Mouse (Mus musculus): ENCODE data around the gene Apol7a. TPM values are rescaled to one million over a fixed set of nuclear protein-coding genes. Genes with fewer than 3 reads are reported as not detected.

Apol7a gene
- polyA plus RNA-seq, 1 experiment from 2014 or later = not detected

DNA sequence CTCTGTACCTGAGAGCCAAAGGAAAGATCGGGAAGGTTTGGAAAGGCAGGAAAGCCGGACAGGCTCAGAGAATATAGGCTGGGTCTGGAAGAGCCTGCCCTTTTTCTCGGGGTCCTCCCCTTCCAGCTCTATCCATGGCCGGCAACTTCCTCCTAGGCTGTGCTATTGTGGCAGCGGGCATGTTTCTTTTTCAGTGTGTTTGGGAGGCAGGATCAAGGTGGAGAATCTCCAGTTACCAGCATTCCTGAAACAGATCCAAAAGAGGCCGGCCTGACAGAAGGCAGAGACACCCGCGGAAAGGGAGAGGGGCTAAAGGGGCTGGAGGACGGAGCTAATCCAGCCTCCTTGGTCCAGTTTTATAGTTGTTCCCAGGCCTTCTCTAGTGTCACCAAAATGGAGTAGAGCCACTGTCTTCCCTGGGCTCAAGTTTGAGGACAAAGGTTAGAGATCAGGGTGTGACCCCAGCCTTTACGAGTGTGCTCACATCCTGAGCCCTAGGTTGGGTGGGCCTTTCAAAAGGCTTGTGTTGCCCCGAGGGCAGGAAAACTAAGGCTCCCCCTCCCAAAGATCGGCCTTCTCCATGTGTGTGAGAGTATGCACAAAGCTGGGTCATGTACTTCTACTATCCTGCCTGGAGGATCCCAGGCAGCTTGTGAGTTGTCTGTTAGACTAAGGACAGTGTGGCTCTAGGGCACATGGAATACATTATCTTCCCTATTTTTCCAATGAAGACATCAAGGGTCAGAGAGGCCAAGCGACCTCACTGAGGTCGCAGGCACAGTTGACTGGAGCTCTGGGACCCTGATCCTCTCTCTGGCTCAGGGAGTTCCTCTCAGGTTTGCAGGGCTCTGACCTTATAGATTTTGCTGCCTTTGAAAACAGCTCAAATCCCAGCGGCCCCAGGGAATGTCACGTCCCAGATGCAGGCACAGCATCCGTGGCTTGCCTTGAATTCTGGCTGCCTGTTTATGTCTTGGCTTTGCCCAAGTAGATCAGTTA lies 54.5 kb downstream of the Apol7a start:
- Histone ChIP-seq H3K27me3 (no peaks in the 10 kb centered on the region), H3K9ac (replicated peaks) (peak overlapping the region; percentile 51), H3K27ac (peak overlapping the region; percentile 85), H3K9me3 (no peaks in the 10 kb centered on the region), H3K4me1 (replicated peaks) (peaks cover 26% of the 10 kb centered on the region), H3K4me2 (peak overlapping the region; percentile 54), H3K4me3 (replicated peaks) (0 out of 2 replicates have a peak overlapping the region, but pooled peaks have one; percentile 24), H3K36me3 (no peaks in the 10 kb centered on the region)
- WGBS = 21% methylated on average over 17 of the region's 17 CpGs
- ATAC-seq (ENCODE audit: insufficient number of reproducible peaks, insufficient read depth, low FRiP score, low TSS enrichment, low read depth) = no peak

- peak overlapping the region; percentile 85 for H3K27ac ChIP-seq
These were observed 55.3 kb downstream of the Apol7a start for GRCm38 (mm10) chr15:77343527-77344091.

GRCm38 (mm10) chr15:77342962-77343526 lies 55.9 kb downstream of the Apol7a start:
- Histone ChIP-seq H3K4me2 (peak overlapping the region; percentile 54), H3K27ac (peak overlapping the region; percentile 85), H3K36me3 (no peaks in the 10 kb centered on the region), H3K4me3 (replicated peaks) (peak overlapping the region; percentile 24), H3K9me3 (no peaks in the 10 kb centered on the region), H3K27me3 (no peaks in the 10 kb centered on the region), H3K9ac (replicated peaks) (peak overlapping the region; percentile 51; the same call in 1 of the 2 replicates), H3K4me1 (replicated peaks) (peaks cover 33% of the 10 kb centered on the region)
- 36% methylated on average over 18 of the region's 18 CpGs for WGBS
- ATAC-seq (ENCODE audit: insufficient number of reproducible peaks, insufficient read depth, low FRiP score, low TSS enrichment, low read depth) = no peak

More at GRCm38 (mm10) chr15:77343527-77344091, 55.3 kb downstream of the Apol7a start:
- no peaks in the 10 kb centered on the region for H3K27me3 ChIP-seq
- peak; percentile 76; the same call in 1 of the 2 replicates for ATAC-seq (ENCODE audit: insufficient number of reproducible peaks, insufficient read depth, low FRiP score, low TSS enrichment, low read depth)
- 8% methylated on average over 13 of the region's 13 CpGs for WGBS
- H3K4me2 ChIP-seq = peak overlapping the region; percentile 54
- H3K9me3 ChIP-seq = no peaks in the 10 kb centered on the region
- H3K4me1 ChIP-seq (replicated peaks) = peaks cover 28% of the 10 kb centered on the region
- peak overlapping the region; percentile 24 for H3K4me3 ChIP-seq (replicated peaks)
- H3K9ac ChIP-seq (replicated peaks) = peak overlapping the region; percentile 51
- no peaks in the 10 kb centered on the region for H3K36me3 ChIP-seq

DNA sequence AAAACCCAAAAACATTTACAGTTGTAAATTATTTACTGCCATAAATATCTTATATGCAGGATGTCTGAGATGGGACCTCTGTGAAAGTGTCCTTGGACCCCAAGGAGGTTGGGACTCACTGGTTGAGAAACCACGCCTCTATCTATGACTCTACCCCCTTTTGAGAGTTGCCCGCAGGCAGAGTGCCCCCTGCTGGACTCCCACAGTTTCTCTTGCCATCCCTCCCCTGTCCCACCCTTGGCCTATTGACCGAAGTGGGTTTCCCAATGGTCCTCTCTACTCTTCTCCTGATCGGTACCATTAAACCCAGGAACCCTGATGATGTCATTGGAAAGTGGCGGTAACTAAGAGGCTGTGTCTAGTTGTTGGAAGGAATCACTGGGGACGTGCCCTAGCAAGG lies 56.9 kb downstream of the Apol7a start:
- no peaks in the 10 kb centered on the region for H3K36me3 ChIP-seq
- peaks cover 35% of the 10 kb centered on the region for H3K4me1 ChIP-seq (replicated peaks)
- H3K27ac ChIP-seq = no peak overlapping the region
- H3K9me3 ChIP-seq = no peaks in the 10 kb centered on the region
- no peaks in the 10 kb centered on the region for H3K27me3 ChIP-seq
- H3K9ac ChIP-seq (replicated peaks) = no peak overlapping the region
- H3K4me2 ChIP-seq = no peak overlapping the region
- WGBS = 91% methylated on average over 6 of the region's 6 CpGs
- no peak for ATAC-seq (ENCODE audit: insufficient number of reproducible peaks, insufficient read depth, low FRiP score, low TSS enrichment, low read depth)
- H3K4me3 ChIP-seq (replicated peaks) = no peak overlapping the region

DNA sequence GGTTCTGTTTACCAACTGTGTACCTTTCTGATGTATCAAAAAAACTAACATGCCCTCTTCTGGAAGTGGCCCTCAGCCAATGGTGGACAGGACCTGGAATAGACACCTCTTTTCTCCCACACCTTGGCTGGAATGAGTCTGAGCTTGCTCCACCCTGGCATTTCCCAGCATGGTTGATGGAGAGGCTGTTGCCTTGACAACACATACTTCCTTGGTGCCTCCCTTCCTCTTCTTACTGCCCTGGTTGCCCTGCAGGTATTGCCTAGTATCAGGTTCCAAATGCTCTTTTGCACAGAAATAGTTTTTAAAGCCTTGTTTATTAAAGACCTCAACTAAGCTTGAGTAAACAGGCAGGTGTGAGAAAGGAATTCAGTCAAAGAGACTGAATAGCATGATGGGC lies 58.3 kb downstream of the Apol7a start:
- Histone ChIP-seq H3K9ac (replicated peaks) (no peak overlapping the region), H3K4me3 (replicated peaks) (no peak overlapping the region), H3K4me2 (no peak overlapping the region), H3K36me3 (no peaks in the 10 kb centered on the region), H3K4me1 (replicated peaks) (peaks cover 45% of the 10 kb centered on the region), H3K9me3 (no peaks in the 10 kb centered on the region), H3K27me3 (no peaks in the 10 kb centered on the region), H3K27ac (no peak overlapping the region)
- no peak for ATAC-seq (ENCODE audit: insufficient number of reproducible peaks, insufficient read depth, low FRiP score, low TSS enrichment, low read depth)

DNA sequence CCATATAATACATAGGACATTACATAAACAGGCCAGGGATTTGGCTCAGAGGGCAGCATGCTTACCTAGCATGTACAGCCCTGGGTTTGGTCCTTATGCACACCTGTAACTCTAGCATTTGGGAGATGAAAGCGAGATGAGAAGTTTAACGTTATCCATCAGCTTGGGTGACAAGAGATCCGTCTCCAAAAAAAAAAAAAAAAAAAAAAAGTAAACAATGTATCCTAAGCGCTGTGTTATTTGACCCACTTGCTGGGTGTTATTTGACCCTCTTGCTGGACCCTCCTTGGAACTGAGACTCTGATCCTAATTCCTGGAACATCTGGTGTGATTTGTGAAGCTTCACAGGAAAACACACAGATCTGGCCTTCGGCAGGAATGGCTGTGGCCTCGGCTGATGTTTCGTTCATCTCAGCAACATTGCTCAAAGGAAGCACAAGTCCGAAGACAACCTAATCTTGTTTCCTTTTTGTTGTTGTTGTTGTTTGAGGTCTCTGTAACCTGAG lies 59.9 kb downstream of the Apol7a start:
- no peak for ATAC-seq (ENCODE audit: insufficient number of reproducible peaks, insufficient read depth, low FRiP score, low TSS enrichment, low read depth)
- Histone ChIP-seq H3K27me3 (no peaks in the 10 kb centered on the region), H3K36me3 (no peaks in the 10 kb centered on the region), H3K27ac (no peak overlapping the region), H3K4me3 (replicated peaks) (no peak overlapping the region), H3K4me2 (no peak overlapping the region), H3K4me1 (replicated peaks) (peaks cover 37% of the 10 kb centered on the region), H3K9ac (replicated peaks) (no peak overlapping the region), H3K9me3 (no peaks in the 10 kb centered on the region)
- WGBS = 49% methylated on average over 8 of the region's 8 CpGs

- 81% methylated on average over 7 of the region's 7 CpGs for WGBS
- Histone ChIP-seq H3K27ac (no peak overlapping the region; the same call in 1 of the 2 replicates), H3K4me1 (replicated peaks) (peaks cover 32% of the 10 kb centered on the region), H3K9me3 (no peaks in the 10 kb centered on the region), H3K4me2 (no peak overlapping the region), H3K4me3 (replicated peaks) (no peak overlapping the region), H3K36me3 (no peaks in the 10 kb centered on the region), H3K9ac (replicated peaks) (no peak overlapping the region), H3K27me3 (no peaks in the 10 kb centered on the region)
- ATAC-seq (ENCODE audit: insufficient number of reproducible peaks, insufficient read depth, low FRiP score, low TSS enrichment, low read depth) = no peak
These were observed 60.5 kb downstream of the Apol7a start for GRCm38 (mm10) chr15:77338451-77338850.

Other genes with a start within 250 kb of the Apol7a start
- 78.4 and 79.3 TPM in 2 replicates for gene Rbfox2, start 92.1 kb downstream of the Apol7a start, polyA plus RNA-seq (2016; fragmentation: Nextera tagmentation; extraction: Ambion mirVana)
- gene Apol9a, start 12.0 kb upstream of the Apol7a start, polyA plus RNA-seq (2016; fragmentation: Nextera tagmentation; extraction: Ambion mirVana) = not detected in 2 replicates
- not detected in 2 replicates for gene Apol7b, start 48.4 kb upstream of the Apol7a start, polyA plus RNA-seq (2016; fragmentation: Nextera tagmentation; extraction: Ambion mirVana)
- gene Apol10a, start 77.9 kb upstream of the Apol7a start, polyA plus RNA-seq (2016; fragmentation: Nextera tagmentation; extraction: Ambion mirVana) = not detected in 2 replicates
- gene Apol11a, start 109.2 kb upstream of the Apol7a start, polyA plus RNA-seq (2016; fragmentation: Nextera tagmentation; extraction: Ambion mirVana) = not detected in 2 replicates
- not detected in 2 replicates for gene Apol7c, start 134.2 kb upstream of the Apol7a start, polyA plus RNA-seq (2016; fragmentation: Nextera tagmentation; extraction: Ambion mirVana)
- not detected in 2 replicates for gene 1700025B11Rik, start 162.8 kb upstream of the Apol7a start, polyA plus RNA-seq (2016; fragmentation: Nextera tagmentation; extraction: Ambion mirVana)
- not detected in 2 replicates for gene Apol10b, start 197.0 kb upstream of the Apol7a start, polyA plus RNA-seq (2016; fragmentation: Nextera tagmentation; extraction: Ambion mirVana)
- gene Gm36245, start 200.1 kb upstream of the Apol7a start, polyA plus RNA-seq (2016; fragmentation: Nextera tagmentation; extraction: Ambion mirVana) = not detected in 2 replicates
- not detected in 2 replicates for gene Apol11b, start 244.2 kb upstream of the Apol7a start, polyA plus RNA-seq (2016; fragmentation: Nextera tagmentation; extraction: Ambion mirVana)

Data from limb, embryonic 12.5 days (tissue).